In the genomic region with DNA sequence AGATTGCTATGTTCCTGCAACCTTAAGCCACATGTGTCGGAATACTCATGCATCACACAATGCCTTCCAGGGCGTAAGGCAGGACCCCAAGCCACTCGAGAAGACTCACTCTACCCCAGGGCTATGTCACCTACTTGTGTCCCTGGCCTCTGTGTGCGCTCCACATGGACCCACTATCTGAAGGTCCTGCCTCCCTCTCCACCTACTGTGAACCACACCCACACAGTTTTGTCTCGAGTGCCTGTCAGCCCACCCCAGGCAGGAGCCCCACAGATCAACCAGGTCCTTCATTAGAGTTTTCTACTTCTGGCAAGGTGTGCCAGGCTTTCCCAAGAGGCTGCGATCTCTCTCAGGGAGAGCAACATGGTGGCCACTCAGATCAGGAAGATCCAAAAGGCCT, we compare ENCODE assay signal across 13 mouse cellular contexts. TPM values are rescaled to one million over a fixed set of nuclear protein-coding genes. Genes with fewer than 3 reads are reported as not detected.
DNase-seq lines count a peak whose midpoint lies in the region; ATAC-seq and TF ChIP-seq lines count a peak whose summit lies in the region.
"Had no signal": no experiment of that assay in that cellular context is flagged by ENCODE, and none has a peak within 500 bp of the region (broad histone marks: within the 10 kb centered on the region; RNA-seq: fewer than 3 reads in every experiment).

No protein-coding gene starts in this region.

- H3K27me3 ChIP-seq in hindbrain, embryonic 10.5 days (ENCODE audit: insufficient read depth, poor library complexity, severe bottlenecking) = no peaks in the 10 kb centered on the region
- no peaks in the 10 kb centered on the region for H3K27me3 ChIP-seq in hindbrain, postnatal 0 days (ENCODE audit: insufficient read depth, low read length)
- H3K27me3 ChIP-seq in lung, embryonic 14.5 days (ENCODE audit: insufficient read depth, low read length) = no peaks in the 10 kb centered on the region
- no peaks in the 10 kb centered on the region for H3K27me3 ChIP-seq in heart, postnatal 0 days (ENCODE audit: control insufficient read depth, insufficient read depth, low read length)
- H3K27me3 ChIP-seq in limb, embryonic 15.5 days = no peaks in the 10 kb centered on the region
- H3K27me3 ChIP-seq: CH12.LX; forebrain, embryonic 12.5 days; liver, embryonic 13.5 days had no signal

- no peak for DNase-seq in hindbrain, embryonic 10.5 days (ENCODE audit: low spot score)
- no peak for DNase-seq in hindbrain, postnatal 0 days (ENCODE audit: low spot score)
- DNase-seq in lung, embryonic 14.5 days = no peak
- no peak for DNase-seq in lung, postnatal 4 days
- no peak for DNase-seq in heart, postnatal 0 days (ENCODE audit: low spot score)
- DNase-seq in spleen, adult 12 weeks (ENCODE audit: low spot score) = no peak
- DNase-seq: adrenal gland, adult 8-10 months; cerebellum, postnatal 14 days; liver, embryonic 13.5 days; thymus, postnatal 4 days had no signal

- no peak for TF ChIP-seq CTCF in hindbrain, postnatal 0 days (IDR thresholded peaks at IDR 0.05; ENCODE audit: low read depth)
- TF ChIP-seq CTCF in lung, embryonic 14.5 days (IDR thresholded peaks at IDR 0.05; ENCODE audit: low read depth) = no peak
- TF ChIP-seq CTCF in heart, postnatal 0 days (IDR thresholded peaks at IDR 0.05; ENCODE audit: low read depth) = no peak

- no peak overlapping the region for H3K4me3 ChIP-seq in hindbrain, embryonic 10.5 days
- H3K4me3 ChIP-seq in hindbrain, postnatal 0 days (ENCODE audit: low read length) = no peak overlapping the region
- no peak overlapping the region for H3K4me3 ChIP-seq in lung, embryonic 14.5 days (ENCODE audit: low read depth, low read length)
- H3K4me3 ChIP-seq in heart, postnatal 0 days (ENCODE audit: low read depth, low read length) = peak overlapping the region; percentile 23; the same call in 1 of the 2 replicates
- no peak overlapping the region for H3K4me3 ChIP-seq in limb, embryonic 15.5 days
- H3K4me3 ChIP-seq: forebrain, embryonic 12.5 days; liver, embryonic 13.5 days had no signal

- H3K4me1 ChIP-seq in hindbrain, embryonic 10.5 days (replicated peaks) = peaks cover 59% of the 10 kb centered on the region
- H3K4me1 ChIP-seq in hindbrain, postnatal 0 days (ENCODE audit: insufficient read depth, low read length) = peaks cover 13% of the 10 kb centered on the region
- peaks cover 65% of the 10 kb centered on the region for H3K4me1 ChIP-seq in lung, embryonic 14.5 days (ENCODE audit: insufficient read depth)
- peaks cover 70% of the 10 kb centered on the region for H3K4me1 ChIP-seq in heart, postnatal 0 days (ENCODE audit: control insufficient read depth, insufficient read depth)
- H3K4me1 ChIP-seq in limb, embryonic 15.5 days = peaks cover 67% of the 10 kb centered on the region

- peaks cover 22% of the 10 kb centered on the region for H3K36me3 ChIP-seq in hindbrain, embryonic 10.5 days
- H3K36me3 ChIP-seq in hindbrain, postnatal 0 days (ENCODE audit: insufficient read depth, low read length) = no peaks in the 10 kb centered on the region
- H3K36me3 ChIP-seq in lung, embryonic 14.5 days (ENCODE audit: insufficient read depth) = 0 out of 2 replicates have a peak, but pooled peaks cover 7% of the 10 kb centered on the region
- no peaks in the 10 kb centered on the region for H3K36me3 ChIP-seq in heart, postnatal 0 days (replicated peaks; ENCODE audit: control insufficient read depth, insufficient read depth, low read length)
- peaks cover 17% of the 10 kb centered on the region; the same call in 1 of the 2 replicates for H3K36me3 ChIP-seq in limb, embryonic 15.5 days
- H3K36me3 ChIP-seq: liver, embryonic 13.5 days had no signal

- 89% methylated on average over 6 of the region's 6 CpGs for WGBS in hindbrain, embryonic 10.5 days
- WGBS in hindbrain, postnatal 0 days = 84% methylated on average over 6 of the region's 6 CpGs
- 52% methylated on average over 6 of the region's 6 CpGs for WGBS in lung, embryonic 14.5 days
- 57% methylated on average over 6 of the region's 6 CpGs for WGBS in heart, postnatal 0 days
- WGBS in limb, embryonic 15.5 days = 68% methylated on average over 6 of the region's 6 CpGs

- H3K9ac ChIP-seq in hindbrain, postnatal 0 days (replicated peaks; ENCODE audit: low read length) = no peak overlapping the region
- no peak overlapping the region for H3K9ac ChIP-seq in lung, embryonic 14.5 days
- peak overlapping the region; percentile 24; the same call in 1 of the 2 replicates for H3K9ac ChIP-seq in heart, postnatal 0 days (replicated peaks; ENCODE audit: low read depth, low read length)
- no peak overlapping the region for H3K9ac ChIP-seq in limb, embryonic 15.5 days
- H3K9ac ChIP-seq: forebrain, embryonic 12.5 days; liver, embryonic 13.5 days had no signal

- no peaks in the 10 kb centered on the region for H3K9me3 ChIP-seq in hindbrain, embryonic 10.5 days
- no peaks in the 10 kb centered on the region for H3K9me3 ChIP-seq in hindbrain, postnatal 0 days (ENCODE audit: low read length)
- H3K9me3 ChIP-seq in lung, embryonic 14.5 days (ENCODE audit: low read depth, low read length) = no peaks in the 10 kb centered on the region
- no peaks in the 10 kb centered on the region for H3K9me3 ChIP-seq in heart, postnatal 0 days (replicated peaks; ENCODE audit: control insufficient read depth, low read length)
- H3K9me3 ChIP-seq in limb, embryonic 15.5 days = no peaks in the 10 kb centered on the region
- H3K9me3 ChIP-seq: forebrain, embryonic 12.5 days; liver, embryonic 13.5 days had no signal

- no peak overlapping the region; the same call in 1 of the 2 replicates for H3K4me2 ChIP-seq in hindbrain, postnatal 0 days (ENCODE audit: low read depth, low read length)
- H3K4me2 ChIP-seq in lung, embryonic 14.5 days = peak overlapping the region; percentile 43
- peak overlapping the region; percentile 48 for H3K4me2 ChIP-seq in heart, postnatal 0 days (ENCODE audit: low read depth, low read length)
- no peak overlapping the region for H3K4me2 ChIP-seq in limb, embryonic 15.5 days
- H3K4me2 ChIP-seq: forebrain, embryonic 12.5 days; liver, embryonic 13.5 days had no signal

- 0 out of 2 replicates have a peak overlapping the region, but pooled peaks have one; percentile 16 for H3K27ac ChIP-seq in hindbrain, embryonic 10.5 days
- no peak overlapping the region for H3K27ac ChIP-seq in hindbrain, postnatal 0 days
- H3K27ac ChIP-seq in lung, embryonic 14.5 days (ENCODE audit: low read depth) = peak overlapping the region; percentile 27; the same call in 1 of the 2 replicates
- peak overlapping the region; percentile 2; the same call in 1 of the 2 replicates for H3K27ac ChIP-seq in heart, postnatal 0 days (ENCODE audit: low read depth)
- peak overlapping the region; percentile 5; the same call in 1 of the 2 replicates for H3K27ac ChIP-seq in limb, embryonic 15.5 days
- H3K27ac ChIP-seq: forebrain, embryonic 12.5 days; liver, embryonic 13.5 days had no signal

- ATAC-seq in hindbrain, postnatal 0 days = no peak
- ATAC-seq in lung, embryonic 14.5 days (ENCODE audit: insufficient read depth) = no peak
- ATAC-seq in heart, postnatal 0 days (ENCODE audit: insufficient read depth, low read depth) = no peak
- no peak for ATAC-seq in limb, embryonic 15.5 days (ENCODE audit: insufficient number of reproducible peaks, low FRiP score, low TSS enrichment, low read depth)

- TF ChIP-seq EP300 in heart, postnatal 0 days (IDR thresholded peaks at IDR 0.05; ENCODE audit: low read depth) = no peak

RNA-seq across cellular contexts. Expression of a gene that starts 8.1 kb away (rescaled TPM):
- 54.8 and 56.2 TPM in 2 replicates for polyA plus RNA-seq in hindbrain, embryonic 10.5 days (2016; fragmentation: Nextera tagmentation; extraction: Ambion mirVana)
- total RNA-seq in hindbrain, postnatal 0 days (2014; rRNA removed) = 72.4 and 113 TPM in 2 replicates
- polyA plus RNA-seq in hindbrain, postnatal 0 days (2015; fragmentation: Nextera tagmentation; extraction: Ambion mirVana) = 26.6 and 31.6 TPM in 2 replicates
- polyA plus RNA-seq in lung, embryonic 14.5 days (2014; fragmentation: Nextera tagmentation; extraction: Ambion mirVana) = 77.3 and 78.3 TPM in 2 replicates
- 70.6 and 111 TPM in 2 replicates for total RNA-seq in heart, postnatal 0 days (2014; rRNA removed; ENCODE audit: low replicate concordance)
- polyA plus RNA-seq in heart, postnatal 0 days (2015; fragmentation: Nextera tagmentation; extraction: Ambion mirVana) = 31.8 and 32.7 TPM in 2 replicates
- polyA plus RNA-seq in limb, embryonic 15.5 days (2015; fragmentation: Nextera tagmentation; extraction: Ambion mirVana) = 87.5 and 99.8 TPM in 2 replicates

RNA-seq across cellular contexts. Expression of a gene that starts 48.9 kb away (rescaled TPM):
- 0.97 and 1.1 TPM in 2 replicates for polyA plus RNA-seq in hindbrain, embryonic 10.5 days (2016; fragmentation: Nextera tagmentation; extraction: Ambion mirVana)
- 4.0 and 5.4 TPM in 2 replicates for total RNA-seq in hindbrain, postnatal 0 days (2014; rRNA removed)
- 1.7 and 2.0 TPM in 2 replicates for polyA plus RNA-seq in hindbrain, postnatal 0 days (2015; fragmentation: Nextera tagmentation; extraction: Ambion mirVana)
- polyA plus RNA-seq in lung, embryonic 14.5 days (2014; fragmentation: Nextera tagmentation; extraction: Ambion mirVana) = 3.3 and 4.3 TPM in 2 replicates
- 12.9 and 19.4 TPM in 2 replicates for total RNA-seq in heart, postnatal 0 days (2014; rRNA removed; ENCODE audit: low replicate concordance)
- 1.8 and 2.9 TPM in 2 replicates for polyA plus RNA-seq in heart, postnatal 0 days (2015; fragmentation: Nextera tagmentation; extraction: Ambion mirVana)
- 4.2 and 4.7 TPM in 2 replicates for polyA plus RNA-seq in limb, embryonic 15.5 days (2015; fragmentation: Nextera tagmentation; extraction: Ambion mirVana)

Comparison
In these comparisons a context has a peak if more than half of its experiments do, and no peak if none do; other contexts are left out.
1. H3K4me2 ChIP-seq: peak in lung, embryonic 14.5 days (single experiment) and heart, postnatal 0 days (single experiment); none in hindbrain, postnatal 0 days (single experiment) and limb, embryonic 15.5 days (single experiment).